Mouse (Mus musculus) hindbrain, embryonic 11.5 days (tissue): Measurements from ENCODE around the gene Dnah17. TPM values are rescaled to one million over a fixed set of nuclear protein-coding genes. Genes with fewer than 3 reads are reported as not detected.

Experiments
- ATAC-seq: fragments of 200-750 bp; cut with Nextera tagmentation; 2 replicates; pipeline ENCODE4 v1.8.0; 2017; ENCODE audit warnings: mild to moderate bottlenecking, moderate TSS enrichment, moderate library complexity; ENCODE audit not compliant: low FRiP score
- DNase-seq: peaks from one replicate; pipeline ENCODE4 v3.0.0-alpha.2; 2015; ENCODE audit warnings: low spot score
- H3K27ac ChIP-seq: fragments of 300-500 bp; sonication (generic); 2 replicates; pipeline ENCODE4 v1.5.1; 2014; ENCODE audit warnings: mild to moderate bottlenecking, low read depth, low read length
- H3K27me3 ChIP-seq: fragments of 300-500 bp; sonication (generic); 2 replicates; pipeline ENCODE4 v1.6.1; 2014; ENCODE audit warnings: mild to moderate bottlenecking, low read length, moderate library complexity, mixed read lengths; ENCODE audit not compliant: control insufficient read depth, insufficient read depth
- H3K36me3 ChIP-seq: fragments of 300-500 bp; sonication (generic); 2 replicates; pipeline ENCODE4 v1.6.1; 2014; ENCODE audit warnings: mild to moderate bottlenecking, low read length, moderate library complexity, mixed read lengths; ENCODE audit not compliant: control insufficient read depth, insufficient read depth
- H3K4me1 ChIP-seq: fragments of 300-500 bp; sonication (generic); replicated peaks from 2 replicates; pipeline ENCODE4 v1.6.1; 2014; ENCODE audit warnings: low read length, mixed read lengths; ENCODE audit not compliant: control insufficient read depth, insufficient read depth
- H3K4me2 ChIP-seq: fragments of 300-500 bp; sonication (generic); replicated peaks from 2 replicates; pipeline ENCODE4 v1.6.1; 2014; ENCODE audit warnings: mild to moderate bottlenecking, low read depth, low read length
- H3K4me3 ChIP-seq: fragments of 300-500 bp; sonication (generic); 2 replicates; pipeline ENCODE4 v1.5.1; 2014; ENCODE audit warnings: low read depth, low read length
- H3K9ac ChIP-seq: fragments of 300-500 bp; sonication (generic); 2 replicates; pipeline ENCODE4 v1.6.1; 2014; ENCODE audit warnings: low read depth, low read length
- H3K9me3 ChIP-seq: fragments of 300-500 bp; sonication (generic); 2 replicates; pipeline ENCODE4 v1.6.1; 2016; ENCODE audit warnings: low read length; ENCODE audit not compliant: control insufficient read depth
- WGBS: fragments of 180-500 bp; shearing (Covaris S2); extraction: QIAGEN DNeasy Blood & Tissue Kit; methylation state at CpG from one replicate; pipeline ENCODE4 v1.1.7; 2014; 5-methylcytosine and 5-hydroxymethylcytosine counted together
- polyA plus RNA-seq: library from polyadenylated mRNA; unstranded; fragments of >200 nt; fragmentation: Nextera tagmentation; extraction: Ambion mirVana; gene quantifications from 2 replicates; pipeline ENCODE4 v1.2.1, GENCODE M21; 2014

Dnah17 gene
- polyA plus RNA-seq, 1 experiment from 2014 or later: 0.17 TPM

DNA sequence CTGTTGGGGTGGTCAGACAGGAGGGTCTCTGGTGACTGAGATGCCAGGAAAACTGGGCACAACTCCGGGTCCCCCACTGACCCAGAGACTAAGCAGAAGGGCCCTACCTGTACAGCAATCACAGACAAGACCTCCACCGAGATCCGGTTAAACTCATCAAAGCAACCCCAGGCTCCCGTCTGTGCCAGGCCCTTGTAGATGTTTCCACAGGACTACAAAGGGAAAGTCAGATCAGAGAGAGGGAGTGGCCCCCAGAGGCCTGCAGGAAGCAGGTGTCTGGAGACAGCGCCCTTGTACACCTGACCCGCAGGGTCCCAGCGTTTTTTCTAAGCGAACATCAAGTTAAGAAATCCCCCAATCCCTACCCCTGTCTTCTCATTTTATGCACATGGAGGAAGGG is 44.5 kb downstream of the Dnah17 start:
- Histone ChIP-seq H3K4me2 (no peak overlapping the region), H3K27me3 (no peaks in the 10 kb centered on the region), H3K27ac (no peak overlapping the region), H3K9me3 (no peaks in the 10 kb centered on the region), H3K9ac (no peak overlapping the region), H3K36me3 (no peaks in the 10 kb centered on the region), H3K4me3 (no peak overlapping the region), H3K4me1 (no peaks in the 10 kb centered on the region)
- 80% methylated on average over 8 of the region's 8 CpGs for WGBS
- ATAC-seq (no peak), DNase-seq (no peak)

DNA sequence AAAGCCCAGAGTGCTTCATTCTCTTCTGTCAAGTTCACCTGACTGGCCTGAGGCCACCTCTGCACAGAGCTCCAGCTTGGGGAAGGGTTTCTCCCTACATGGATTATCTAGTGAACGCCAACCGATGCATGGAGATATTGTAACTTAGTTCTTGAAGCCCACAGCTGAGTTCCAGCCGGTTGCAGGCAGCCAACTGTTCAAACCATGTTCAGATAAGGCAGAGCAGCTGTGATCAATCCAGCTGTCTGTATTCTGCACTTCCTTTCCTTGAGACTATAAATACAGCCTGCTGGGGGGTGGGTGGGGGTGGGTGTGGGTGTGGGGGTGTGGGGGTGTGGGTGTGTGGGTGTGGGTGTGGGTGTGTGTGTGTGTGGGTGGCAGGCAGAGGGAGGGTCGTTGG is 45.3 kb downstream of the Dnah17 start:
- no peaks in the 10 kb centered on the region for H3K9me3 ChIP-seq
- no peaks in the 10 kb centered on the region for H3K4me1 ChIP-seq
- H3K4me2 ChIP-seq: no peak overlapping the region
- ATAC-seq (no peak), DNase-seq (no peak)
- no peak overlapping the region for H3K9ac ChIP-seq
- no peaks in the 10 kb centered on the region for H3K36me3 ChIP-seq
- 83% methylated on average over 4 of the region's 4 CpGs for WGBS
- no peak overlapping the region for H3K4me3 ChIP-seq
- no peak overlapping the region for H3K27ac ChIP-seq
- H3K27me3 ChIP-seq: no peaks in the 10 kb centered on the region

DNA sequence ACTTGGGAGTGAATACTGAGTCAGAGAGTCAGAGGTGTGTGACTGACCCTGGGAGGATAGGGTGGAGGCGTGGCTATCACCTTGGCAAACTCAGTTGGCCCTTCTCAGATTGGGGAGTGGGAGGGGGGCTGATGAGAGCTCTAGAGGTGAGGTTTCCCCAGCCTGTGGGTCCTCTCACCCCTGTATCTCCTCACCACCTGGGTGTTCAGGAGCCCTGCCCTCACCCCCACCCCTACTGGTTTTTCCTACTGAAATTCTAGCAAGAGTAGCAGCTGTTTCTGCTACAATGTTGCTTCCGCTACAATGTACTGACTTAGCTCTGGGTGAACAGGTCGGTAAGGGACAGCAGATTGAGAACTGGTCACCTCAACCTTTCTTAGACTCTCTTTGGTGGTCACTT is 46.2 kb downstream of the Dnah17 start:
- H3K9me3 ChIP-seq: no peaks in the 10 kb centered on the region
- ATAC-seq: no peak
- H3K27me3 ChIP-seq: no peaks in the 10 kb centered on the region
- no peak overlapping the region for H3K27ac ChIP-seq
- H3K36me3 ChIP-seq: no peaks in the 10 kb centered on the region
- H3K4me1 ChIP-seq: no peaks in the 10 kb centered on the region
- no peak overlapping the region for H3K4me3 ChIP-seq
- no peak for DNase-seq
- H3K9ac ChIP-seq: no peak overlapping the region
- H3K4me2 ChIP-seq: no peak overlapping the region
- 77% methylated on average over 3 of the region's 3 CpGs for WGBS

GRCm38 (mm10) chr11:118083811-118084210 is 46.6 kb downstream of the Dnah17 start:
- 5% methylated on average over 6 of the region's 6 CpGs for WGBS
- Histone ChIP-seq H3K9ac (no peak overlapping the region), H3K27ac (no peak overlapping the region), H3K27me3 (no peaks in the 10 kb centered on the region), H3K4me2 (no peak overlapping the region), H3K9me3 (no peaks in the 10 kb centered on the region), H3K4me1 (no peaks in the 10 kb centered on the region), H3K4me3 (no peak overlapping the region), H3K36me3 (no peaks in the 10 kb centered on the region)
- DNase-seq (peak; percentile 90), ATAC-seq (no peak)

DNA sequence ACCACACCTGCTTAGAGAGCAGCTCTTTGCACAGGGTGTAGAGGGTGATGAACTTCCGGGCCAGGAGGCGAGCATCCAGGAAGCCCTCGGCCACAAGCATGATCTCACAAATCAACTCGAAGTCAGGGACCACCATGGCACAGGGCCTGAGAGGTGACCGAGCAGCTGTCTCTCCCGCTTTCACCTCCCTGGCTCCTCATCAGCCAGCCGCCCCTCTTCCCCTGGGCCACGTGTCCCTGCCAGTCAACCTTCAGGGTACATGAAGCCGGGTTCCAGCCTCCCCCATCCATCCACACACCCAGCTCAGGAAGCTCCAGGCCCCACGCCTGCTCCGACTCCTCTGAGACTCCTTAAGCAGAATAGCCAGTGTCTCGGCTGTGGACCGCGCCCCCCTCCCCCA is 48.1 kb downstream of the Dnah17 start:
- 92% methylated on average over 14 of the region's 14 CpGs for WGBS
- DNase-seq: no peak

DNA sequence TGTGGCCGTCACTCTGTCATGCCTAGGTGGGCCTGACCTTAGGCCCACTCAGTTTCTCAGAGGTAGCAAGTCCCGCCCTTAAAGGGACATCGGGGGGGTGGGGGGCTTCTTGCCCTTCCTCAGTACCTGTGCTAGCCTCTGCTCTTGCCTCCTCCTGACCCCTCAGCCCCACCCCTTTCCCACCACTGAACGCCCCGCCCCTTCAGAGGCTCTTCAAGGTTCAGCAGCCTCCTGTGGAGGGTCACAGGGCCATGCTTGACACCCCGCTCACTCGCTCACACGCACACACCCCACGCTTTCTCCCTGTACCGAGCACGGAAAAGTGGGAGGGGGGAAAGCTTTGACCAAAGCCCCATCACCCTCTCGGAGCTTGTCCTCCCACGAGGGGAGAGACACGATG is 50.7 kb downstream of the Dnah17 start:
- no peaks in the 10 kb centered on the region for H3K27me3 ChIP-seq
- H3K9ac ChIP-seq: no peak overlapping the region
- DNase-seq (no peak), ATAC-seq (no peak)
- H3K4me3 ChIP-seq: no peak overlapping the region
- no peaks in the 10 kb centered on the region for H3K9me3 ChIP-seq
- no peaks in the 10 kb centered on the region for H3K4me1 ChIP-seq
- H3K4me2 ChIP-seq: no peak overlapping the region
- no peaks in the 10 kb centered on the region for H3K36me3 ChIP-seq
- no peak overlapping the region for H3K27ac ChIP-seq
- 77% methylated on average over 14 of the region's 14 CpGs for WGBS

More for the DNA sequence above, 48.1 kb downstream of the Dnah17 start:
- H3K27me3 ChIP-seq: no peaks in the 10 kb centered on the region
- no peak overlapping the region for H3K27ac ChIP-seq
- H3K4me2 ChIP-seq: no peak overlapping the region
- no peaks in the 10 kb centered on the region for H3K36me3 ChIP-seq
- H3K4me3 ChIP-seq: no peak overlapping the region
- no peak for ATAC-seq
- no peaks in the 10 kb centered on the region for H3K9me3 ChIP-seq
- no peaks in the 10 kb centered on the region for H3K4me1 ChIP-seq
- H3K9ac ChIP-seq: no peak overlapping the region

DNA sequence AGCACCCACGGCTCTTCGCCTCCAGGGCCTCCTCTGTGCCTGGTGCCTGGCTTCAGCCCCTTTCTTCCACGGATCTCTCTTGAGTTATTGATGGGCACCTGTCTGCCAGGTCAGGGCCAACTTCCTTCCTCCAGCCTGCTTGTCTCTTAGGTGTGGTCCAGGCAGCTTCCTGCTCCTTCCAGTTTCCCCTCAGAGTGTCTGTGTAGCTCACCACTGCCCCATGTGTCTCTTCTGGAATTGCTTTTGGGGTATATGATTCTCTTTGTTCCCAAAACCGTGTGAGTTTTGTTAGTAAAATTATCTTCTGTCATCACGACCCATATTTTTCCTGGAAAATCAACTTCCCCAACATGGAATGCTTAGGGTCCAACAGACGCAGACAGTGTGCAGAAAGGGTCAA is 53.5 kb downstream of the Dnah17 start:
- no peak overlapping the region for H3K4me2 ChIP-seq
- ATAC-seq (no peak), DNase-seq (no peak)
- WGBS: 85% methylated on average over 6 of the region's 6 CpGs
- no peaks in the 10 kb centered on the region for H3K4me1 ChIP-seq
- no peaks in the 10 kb centered on the region for H3K9me3 ChIP-seq
- H3K9ac ChIP-seq: no peak overlapping the region
- no peaks in the 10 kb centered on the region for H3K27me3 ChIP-seq
- H3K36me3 ChIP-seq: no peaks in the 10 kb centered on the region
- H3K4me3 ChIP-seq: no peak overlapping the region
- no peak overlapping the region for H3K27ac ChIP-seq

- WGBS: 81% methylated on average over 17 of the region's 17 CpGs
- DNase-seq (no peak), ATAC-seq (no peak)
- Histone ChIP-seq H3K4me1 (no peaks in the 10 kb centered on the region), H3K4me3 (no peak overlapping the region), H3K36me3 (no peaks in the 10 kb centered on the region), H3K9me3 (no peaks in the 10 kb centered on the region), H3K27me3 (no peaks in the 10 kb centered on the region), H3K4me2 (no peak overlapping the region), H3K9ac (no peak overlapping the region), H3K27ac (no peak overlapping the region)
These were observed 55.4 kb downstream of the Dnah17 start for GRCm38 (mm10) chr11:118075035-118075522.

- ATAC-seq (no peak), DNase-seq (no peak)
- 52% methylated on average over 11 of the region's 11 CpGs for WGBS
- Histone ChIP-seq H3K4me3 (no peak overlapping the region), H3K27me3 (no peaks in the 10 kb centered on the region), H3K36me3 (no peaks in the 10 kb centered on the region), H3K4me1 (no peaks in the 10 kb centered on the region), H3K27ac (no peak overlapping the region), H3K4me2 (no peak overlapping the region), H3K9me3 (no peaks in the 10 kb centered on the region), H3K9ac (no peak overlapping the region)
These were observed 59.1 kb downstream of the Dnah17 start for GRCm38 (mm10) chr11:118071227-118071912.
